Mouse (Mus musculus): ENCODE data around the gene Grap2. TPM values are rescaled to one million over a fixed set of nuclear protein-coding genes. Genes with fewer than 3 reads are reported as not detected.

The Grap2 gene
- polyA plus RNA-seq, 1 experiment from 2014 or later, result 16.0 TPM

DNA sequence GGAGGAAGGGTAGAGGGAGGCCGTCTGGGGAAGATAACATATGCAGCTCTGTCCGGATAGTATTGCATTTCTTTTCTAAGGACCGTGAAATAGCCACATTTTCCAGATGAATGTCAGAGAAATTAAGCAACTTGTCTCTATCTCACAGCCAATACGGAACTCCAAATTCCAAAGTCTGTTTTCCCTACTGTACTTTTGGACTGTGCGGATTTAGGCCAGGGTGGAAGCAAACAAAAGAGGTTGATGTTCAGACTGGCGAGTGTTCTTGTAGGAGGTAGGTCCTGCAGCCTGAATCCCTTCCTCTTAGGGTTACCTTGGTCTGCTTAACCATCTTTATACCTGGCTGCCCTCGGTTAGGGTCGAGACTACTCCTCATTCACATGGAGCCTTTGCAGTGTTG, 109.9 kb downstream of the Grap2 start:
- Histone ChIP-seq H3K27ac (ENCODE audit: low read depth, low read length) (no peak overlapping the region), H3K27me3 (ENCODE audit: control insufficient read depth, insufficient read depth, low read length) (peaks cover 14% of the 10 kb centered on the region), H3K9me3 (replicated peaks; ENCODE audit: control insufficient read depth, low read length) (no peaks in the 10 kb centered on the region), H3K36me3 (ENCODE audit: control insufficient read depth, insufficient read depth, low read length) (no peaks in the 10 kb centered on the region), H3K9ac (ENCODE audit: low read depth, low read length) (no peak overlapping the region), H3K4me1 (ENCODE audit: control insufficient read depth, insufficient read depth, low read length) (peaks cover 27% of the 10 kb centered on the region), H3K4me2 (no peak overlapping the region), H3K4me3 (ENCODE audit: low read depth, low read length) (no peak overlapping the region)
- ATAC-seq (replicated peaks; ENCODE audit: insufficient number of reproducible peaks, low FRiP score, low TSS enrichment), result no peak
- WGBS (ENCODE audit: insufficient replicate concordance), result 81% methylated on average over 8 of the region's 8 CpGs

DNA sequence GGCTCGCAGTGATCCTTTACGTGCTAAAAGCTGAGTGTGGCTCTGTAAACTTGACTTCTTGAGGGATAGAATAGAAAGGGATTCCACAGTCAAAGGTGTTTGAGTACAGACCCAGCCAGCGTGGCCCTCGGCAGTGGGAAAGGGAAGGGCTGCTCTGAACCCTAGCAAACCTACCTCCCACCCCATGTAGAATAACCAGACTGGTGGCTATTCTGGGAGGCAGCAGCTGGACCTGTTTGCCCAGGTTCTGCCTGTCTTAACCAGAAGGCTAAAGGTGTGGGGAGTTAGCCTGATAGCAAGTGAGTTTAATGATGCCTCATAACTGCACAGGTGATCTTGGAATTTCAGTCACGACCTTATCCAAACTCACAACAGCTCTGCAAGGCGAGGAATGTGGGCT, 110.8 kb downstream of the Grap2 start:
- Histone ChIP-seq H3K4me3 (ENCODE audit: low read depth, low read length) (no peak overlapping the region), H3K4me1 (ENCODE audit: control insufficient read depth, insufficient read depth, low read length) (peaks cover 27% of the 10 kb centered on the region), H3K9me3 (replicated peaks; ENCODE audit: control insufficient read depth, low read length) (no peaks in the 10 kb centered on the region), H3K27me3 (ENCODE audit: control insufficient read depth, insufficient read depth, low read length) (peaks cover 14% of the 10 kb centered on the region), H3K4me2 (no peak overlapping the region), H3K36me3 (ENCODE audit: control insufficient read depth, insufficient read depth, low read length) (no peaks in the 10 kb centered on the region), H3K9ac (ENCODE audit: low read depth, low read length) (no peak overlapping the region), H3K27ac (ENCODE audit: low read depth, low read length) (no peak overlapping the region)
- 78% methylated on average over 6 of the region's 6 CpGs for WGBS (ENCODE audit: insufficient replicate concordance)
- no peak for ATAC-seq (replicated peaks; ENCODE audit: insufficient number of reproducible peaks, low FRiP score, low TSS enrichment)

DNA sequence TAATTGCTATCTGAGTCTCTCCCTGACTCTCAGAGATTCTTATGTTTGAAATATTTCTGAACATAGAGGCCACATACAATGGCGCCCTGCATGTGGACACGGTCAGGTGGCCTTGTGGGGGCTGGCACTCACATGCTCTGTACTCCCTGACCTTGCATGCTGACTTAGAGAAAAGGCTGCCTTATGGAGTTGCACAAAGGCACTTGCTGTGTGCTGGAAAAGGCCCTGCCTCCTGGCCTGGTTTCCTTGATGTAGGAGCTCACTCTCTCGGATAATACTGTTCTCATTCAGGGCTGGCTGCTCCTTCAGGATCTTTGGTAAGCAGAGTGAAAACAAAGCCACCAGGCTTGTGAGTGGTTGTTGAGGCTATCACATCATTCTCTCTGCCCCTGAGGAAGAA, 111.6 kb downstream of the Grap2 start:
- no peak overlapping the region for H3K4me3 ChIP-seq (ENCODE audit: low read depth, low read length)
- no peaks in the 10 kb centered on the region for H3K36me3 ChIP-seq (ENCODE audit: control insufficient read depth, insufficient read depth, low read length)
- ATAC-seq (replicated peaks; ENCODE audit: insufficient number of reproducible peaks, low FRiP score, low TSS enrichment), result no peak
- H3K27me3 ChIP-seq (ENCODE audit: control insufficient read depth, insufficient read depth, low read length), result peaks cover 14% of the 10 kb centered on the region
- WGBS (ENCODE audit: insufficient replicate concordance), result 63% methylated on average over 3 of the region's 3 CpGs
- H3K27ac ChIP-seq (ENCODE audit: low read depth, low read length), result no peak overlapping the region
- no peak overlapping the region for H3K4me2 ChIP-seq
- H3K9me3 ChIP-seq (replicated peaks; ENCODE audit: control insufficient read depth, low read length), result no peaks in the 10 kb centered on the region
- peaks cover 33% of the 10 kb centered on the region for H3K4me1 ChIP-seq (ENCODE audit: control insufficient read depth, insufficient read depth, low read length)
- no peak overlapping the region for H3K9ac ChIP-seq (ENCODE audit: low read depth, low read length)

DNA sequence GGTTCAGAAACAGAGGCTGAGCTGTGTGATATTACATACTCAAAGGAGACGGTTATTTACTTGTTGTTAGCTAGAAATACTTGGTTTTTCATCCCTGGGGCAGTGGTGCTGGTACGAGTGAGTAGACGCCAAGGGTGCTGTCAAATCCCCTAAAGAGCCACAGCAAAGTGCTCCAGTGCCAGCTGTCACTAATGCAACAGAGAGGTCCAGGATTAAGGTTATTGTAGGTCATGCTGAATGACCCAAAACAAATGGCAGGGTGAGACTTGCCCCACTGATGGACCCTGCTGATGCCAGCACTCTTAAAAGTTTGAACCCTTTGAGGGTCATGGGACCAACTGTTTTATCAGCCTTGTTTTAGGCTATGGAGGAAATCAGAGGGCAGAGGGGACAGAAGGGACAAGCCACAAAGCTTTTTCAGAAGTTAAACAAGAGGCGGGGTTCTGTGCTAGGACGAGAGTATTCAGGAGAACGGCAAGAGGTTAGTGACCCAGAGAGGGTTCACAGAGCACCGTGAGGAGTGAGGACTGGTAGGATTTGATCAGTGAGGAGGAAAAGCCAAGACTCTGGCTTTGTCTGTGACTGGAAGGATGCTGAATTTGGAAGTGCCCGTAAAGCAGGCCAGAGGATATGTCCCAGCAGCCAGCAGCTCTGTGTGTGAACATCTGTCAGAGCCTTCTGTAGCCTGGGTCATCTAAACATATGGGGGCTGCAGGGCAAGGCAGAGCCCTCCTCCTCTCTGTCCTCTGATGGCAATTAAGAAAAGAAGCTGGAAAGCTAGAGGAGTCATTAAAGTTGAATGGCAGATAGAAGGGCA, 112.6 kb downstream of the Grap2 start:
- H3K27ac ChIP-seq (ENCODE audit: low read depth, low read length), result no peak overlapping the region
- H3K4me1 ChIP-seq (ENCODE audit: control insufficient read depth, insufficient read depth, low read length), result peaks cover 25% of the 10 kb centered on the region
- peaks cover 16% of the 10 kb centered on the region for H3K27me3 ChIP-seq (ENCODE audit: control insufficient read depth, insufficient read depth, low read length)
- no peak overlapping the region for H3K4me2 ChIP-seq
- no peak overlapping the region for H3K9ac ChIP-seq (ENCODE audit: low read depth, low read length)
- H3K4me3 ChIP-seq (ENCODE audit: low read depth, low read length), result no peak overlapping the region
- no peak for ATAC-seq (replicated peaks; ENCODE audit: insufficient number of reproducible peaks, low FRiP score, low TSS enrichment)
- no peaks in the 10 kb centered on the region for H3K36me3 ChIP-seq (ENCODE audit: control insufficient read depth, insufficient read depth, low read length)
- H3K9me3 ChIP-seq (replicated peaks; ENCODE audit: control insufficient read depth, low read length), result no peaks in the 10 kb centered on the region
- WGBS (ENCODE audit: insufficient replicate concordance), result 33% methylated on average over 8 of the region's 8 CpGs

DNA sequence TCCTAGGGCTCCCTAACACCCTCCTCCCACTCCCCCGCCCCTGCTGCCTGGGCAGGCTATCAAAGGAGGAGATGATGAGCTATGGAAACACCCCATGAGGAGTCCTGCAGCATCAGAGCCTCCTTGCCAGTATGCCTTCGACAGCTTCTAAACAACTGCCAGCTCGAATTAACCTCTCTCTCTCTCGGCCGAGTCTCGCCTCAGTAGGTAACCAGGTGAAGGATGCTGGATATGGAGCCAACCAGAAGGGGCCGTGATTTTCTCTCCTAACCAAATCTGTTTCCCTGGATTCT, 113.2 kb downstream of the Grap2 start:
- no peak overlapping the region for H3K4me3 ChIP-seq (ENCODE audit: low read depth, low read length)
- peaks cover 20% of the 10 kb centered on the region for H3K27me3 ChIP-seq (ENCODE audit: control insufficient read depth, insufficient read depth, low read length)
- no peaks in the 10 kb centered on the region for H3K9me3 ChIP-seq (replicated peaks; ENCODE audit: control insufficient read depth, low read length)
- H3K36me3 ChIP-seq (ENCODE audit: control insufficient read depth, insufficient read depth, low read length), result no peaks in the 10 kb centered on the region
- 24% methylated on average over 7 of the region's 7 CpGs for WGBS (ENCODE audit: insufficient replicate concordance)
- H3K4me1 ChIP-seq (ENCODE audit: control insufficient read depth, insufficient read depth, low read length), result peaks cover 21% of the 10 kb centered on the region
- no peak overlapping the region for H3K27ac ChIP-seq (ENCODE audit: low read depth, low read length)
- H3K4me2 ChIP-seq, result no peak overlapping the region
- no peak overlapping the region for H3K9ac ChIP-seq (ENCODE audit: low read depth, low read length)
- ATAC-seq (replicated peaks; ENCODE audit: insufficient number of reproducible peaks, low FRiP score, low TSS enrichment), result no peak

DNA sequence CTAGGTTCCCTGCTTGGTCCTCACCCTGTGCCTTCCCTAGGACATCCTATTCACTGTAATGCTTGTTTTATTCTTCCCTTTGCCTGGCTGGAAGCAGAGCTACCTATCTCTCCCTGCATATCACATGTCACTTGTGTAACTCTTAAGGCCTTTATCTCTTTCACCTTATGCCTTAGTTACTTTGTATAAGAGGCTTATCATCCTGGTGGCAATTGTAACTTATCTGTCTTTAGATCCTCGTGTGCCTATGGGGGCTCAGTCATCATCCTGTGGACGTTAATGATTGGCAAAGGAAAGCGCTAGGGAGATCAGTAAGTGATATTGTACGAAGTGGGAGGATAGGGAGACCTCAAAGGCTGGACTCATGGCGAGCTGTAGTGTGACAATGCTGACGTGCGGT, 116.1 kb downstream of the Grap2 start:
- H3K9ac ChIP-seq (ENCODE audit: low read depth, low read length), result no peak overlapping the region
- no peak for ATAC-seq (replicated peaks; ENCODE audit: insufficient number of reproducible peaks, low FRiP score, low TSS enrichment)
- H3K4me1 ChIP-seq (ENCODE audit: control insufficient read depth, insufficient read depth, low read length), result peaks cover 12% of the 10 kb centered on the region
- H3K4me2 ChIP-seq, result no peak overlapping the region
- peaks cover 38% of the 10 kb centered on the region for H3K27me3 ChIP-seq (ENCODE audit: control insufficient read depth, insufficient read depth, low read length)
- no peaks in the 10 kb centered on the region for H3K36me3 ChIP-seq (ENCODE audit: control insufficient read depth, insufficient read depth, low read length)
- 31% methylated on average over 7 of the region's 7 CpGs for WGBS (ENCODE audit: insufficient replicate concordance)
- H3K4me3 ChIP-seq (ENCODE audit: low read depth, low read length), result no peak overlapping the region
- H3K9me3 ChIP-seq (replicated peaks; ENCODE audit: control insufficient read depth, low read length), result no peaks in the 10 kb centered on the region
- no peak overlapping the region for H3K27ac ChIP-seq (ENCODE audit: low read depth, low read length)

DNA sequence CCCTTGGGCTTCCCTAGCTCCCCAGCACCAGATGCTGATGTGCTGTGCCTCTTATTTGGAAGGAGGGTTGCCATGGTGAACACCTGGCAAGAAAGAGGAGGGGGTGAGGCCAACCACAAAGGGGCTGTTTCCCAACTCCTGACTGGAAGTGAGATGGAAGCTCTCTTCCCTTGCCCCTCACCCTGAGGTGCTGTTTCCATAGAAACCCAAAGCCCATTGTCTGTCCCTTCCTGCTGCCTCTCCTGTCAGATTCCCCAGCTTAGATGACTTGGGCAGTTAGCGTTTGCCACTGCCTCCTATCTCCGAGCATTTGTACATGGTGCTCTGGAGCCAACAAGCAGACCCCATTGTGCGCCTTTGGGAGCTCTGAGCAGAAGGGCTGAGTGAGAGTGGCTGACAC, 121.1 kb downstream of the Grap2 start:
- no peak overlapping the region for H3K27ac ChIP-seq (ENCODE audit: low read depth, low read length)
- no peaks in the 10 kb centered on the region for H3K9me3 ChIP-seq (replicated peaks; ENCODE audit: control insufficient read depth, low read length)
- 28% methylated on average over 3 of the region's 3 CpGs for WGBS (ENCODE audit: insufficient replicate concordance)
- H3K4me3 ChIP-seq (ENCODE audit: low read depth, low read length), result no peak overlapping the region
- no peak overlapping the region for H3K4me2 ChIP-seq
- ATAC-seq (replicated peaks; ENCODE audit: insufficient number of reproducible peaks, low FRiP score, low TSS enrichment), result no peak
- peaks cover 34% of the 10 kb centered on the region for H3K27me3 ChIP-seq (ENCODE audit: control insufficient read depth, insufficient read depth, low read length)
- H3K9ac ChIP-seq (ENCODE audit: low read depth, low read length), result no peak overlapping the region
- no peaks in the 10 kb centered on the region for H3K36me3 ChIP-seq (ENCODE audit: control insufficient read depth, insufficient read depth, low read length)
- peaks cover 10% of the 10 kb centered on the region for H3K4me1 ChIP-seq (ENCODE audit: control insufficient read depth, insufficient read depth, low read length)

DNA sequence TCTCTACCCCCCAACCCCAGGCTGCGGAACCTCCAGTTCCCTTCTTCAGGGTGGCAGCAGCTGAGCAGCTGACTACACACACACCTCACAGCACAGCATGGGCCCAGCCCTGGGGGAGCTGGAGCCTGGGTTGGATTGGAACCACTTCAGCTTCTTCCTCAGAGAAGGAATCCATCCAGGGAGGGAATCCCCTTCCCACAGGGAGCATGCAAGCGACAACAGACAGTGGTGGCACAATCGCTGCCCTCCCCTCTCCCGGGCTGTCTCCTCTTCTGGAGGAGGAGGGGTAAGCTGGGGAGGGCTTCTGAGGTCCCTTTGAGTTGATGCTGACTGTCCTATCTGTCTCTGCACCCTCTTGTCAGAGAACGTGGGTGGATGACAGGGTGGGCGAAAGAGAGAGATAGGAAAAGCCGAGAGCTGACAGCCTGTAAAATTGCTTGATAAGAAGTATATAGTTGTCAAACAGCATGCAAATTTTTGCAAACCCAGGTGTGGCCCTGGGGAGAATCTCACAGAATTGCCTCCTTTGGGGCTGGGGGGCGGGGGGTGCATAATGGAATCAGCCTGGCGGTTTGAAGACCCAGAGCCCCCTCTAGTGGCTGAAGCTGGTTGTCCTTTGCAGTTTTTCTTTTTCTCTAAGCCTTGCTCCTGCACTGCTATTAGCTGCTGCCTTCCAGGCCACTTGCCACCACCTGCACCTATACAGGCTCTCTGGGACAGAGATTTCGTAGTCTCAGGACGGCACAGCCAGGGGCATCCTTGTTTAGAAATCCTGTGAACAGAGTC, 121.9 kb downstream of the Grap2 start:
- Histone ChIP-seq H3K9me3 (replicated peaks; ENCODE audit: control insufficient read depth, low read length) (no peaks in the 10 kb centered on the region), H3K4me2 (peak overlapping the region; percentile 45), H3K36me3 (ENCODE audit: control insufficient read depth, insufficient read depth, low read length) (no peaks in the 10 kb centered on the region), H3K4me1 (ENCODE audit: control insufficient read depth, insufficient read depth, low read length) (peaks cover 4% of the 10 kb centered on the region; the same call in 1 of the 2 replicates), H3K9ac (ENCODE audit: low read depth, low read length) (no peak overlapping the region), H3K4me3 (ENCODE audit: low read depth, low read length) (no peak overlapping the region), H3K27ac (ENCODE audit: low read depth, low read length) (no peak overlapping the region), H3K27me3 (ENCODE audit: control insufficient read depth, insufficient read depth, low read length) (peaks cover 34% of the 10 kb centered on the region)
- 11% methylated on average over 11 of the region's 11 CpGs for WGBS (ENCODE audit: insufficient replicate concordance)
- ATAC-seq (replicated peaks; ENCODE audit: insufficient number of reproducible peaks, low FRiP score, low TSS enrichment), result no peak
